Mouse (Mus musculus): ENCODE data around the gene Irx2. TPM values are rescaled to one million over a fixed set of nuclear protein-coding genes. Genes with fewer than 3 reads are reported as not detected.
A peak's percentile ranks its signal among the peaks of the same experiment; 100 is the strongest.

The Irx2 gene
- total and polyA plus RNA-seq, 2 experiments from 2014 or later, result 21.2 to 76.4 TPM

GRCm38 (mm10) chr13:72638401-72639130 lies 9.9 kb downstream of the Irx2 start:
- ATAC-seq (ENCODE audit: low FRiP score) (no peak), DNase-seq (ENCODE audit: low spot score) (no peak)
- Histone ChIP-seq H3K27me3 (ENCODE audit: insufficient read depth, low read length) (peaks cover 17% of the 10 kb centered on the region), H3K9me3 (ENCODE audit: low read length) (no peaks in the 10 kb centered on the region), H3K9ac (replicated peaks; ENCODE audit: low read length, poor library complexity, severe bottlenecking) (no peak overlapping the region), H3K4me1 (ENCODE audit: insufficient read depth, low read length) (peaks cover 5% of the 10 kb centered on the region; the same call in 1 of the 2 replicates), H3K4me2 (ENCODE audit: low read depth, low read length, poor library complexity, severe bottlenecking) (peak overlapping the region; percentile 49; the same call in 1 of the 2 replicates), H3K27ac (ENCODE audit: low read depth, low read length) (peak overlapping the region; percentile 55; the same call in 1 of the 2 replicates), H3K4me3 (ENCODE audit: low read depth, low read length) (no peak overlapping the region), H3K36me3 (ENCODE audit: insufficient read depth, low read length) (no peaks in the 10 kb centered on the region)
- TF ChIP-seq CTCF (IDR thresholded peaks at IDR 0.05), result no peak
- WGBS, result 35% methylated on average over 26 of the region's 26 CpGs

GRCm38 (mm10) chr13:72639441-72640130 lies 11.0 kb downstream of the Irx2 start:
- Histone ChIP-seq H3K36me3 (ENCODE audit: insufficient read depth, low read length) (no peaks in the 10 kb centered on the region), H3K9ac (replicated peaks; ENCODE audit: low read length, poor library complexity, severe bottlenecking) (peak overlapping the region; percentile 46), H3K4me2 (ENCODE audit: low read depth, low read length, poor library complexity, severe bottlenecking) (peak overlapping the region; percentile 49), H3K27me3 (ENCODE audit: insufficient read depth, low read length) (peaks cover 17% of the 10 kb centered on the region), H3K4me1 (ENCODE audit: insufficient read depth, low read length) (peaks cover 5% of the 10 kb centered on the region; the same call in 1 of the 2 replicates), H3K27ac (ENCODE audit: low read depth, low read length) (peak overlapping the region; percentile 45), H3K9me3 (ENCODE audit: low read length) (no peaks in the 10 kb centered on the region), H3K4me3 (ENCODE audit: low read depth, low read length) (peak overlapping the region; percentile 32)
- ATAC-seq (ENCODE audit: low FRiP score) (peak; percentile 59), DNase-seq (ENCODE audit: low spot score) (peak; percentile 69)
- 5% methylated on average over 32 of the region's 32 CpGs for WGBS
- no peak for TF ChIP-seq CTCF (IDR thresholded peaks at IDR 0.05)

GRCm38 (mm10) chr13:72640131-72640521 lies 11.5 kb downstream of the Irx2 start:
- H3K9me3 ChIP-seq (ENCODE audit: low read length), result no peaks in the 10 kb centered on the region
- peaks cover 17% of the 10 kb centered on the region for H3K27me3 ChIP-seq (ENCODE audit: insufficient read depth, low read length)
- H3K4me2 ChIP-seq (ENCODE audit: low read depth, low read length, poor library complexity, severe bottlenecking), result peak overlapping the region; percentile 49
- H3K4me1 ChIP-seq (ENCODE audit: insufficient read depth, low read length), result peaks cover 5% of the 10 kb centered on the region; the same call in 1 of the 2 replicates
- 15% methylated on average over 11 of the region's 11 CpGs for WGBS
- TF ChIP-seq CTCF (IDR thresholded peaks at IDR 0.05), result peak; percentile 66
- DNase-seq (ENCODE audit: low spot score) (no peak), ATAC-seq (ENCODE audit: low FRiP score) (no peak)
- no peaks in the 10 kb centered on the region for H3K36me3 ChIP-seq (ENCODE audit: insufficient read depth, low read length)
- H3K4me3 ChIP-seq (ENCODE audit: low read depth, low read length), result peak overlapping the region; percentile 32
- H3K27ac ChIP-seq (ENCODE audit: low read depth, low read length), result peak overlapping the region; percentile 45; the same call in 1 of the 2 replicates
- peak overlapping the region; percentile 46; the same call in 1 of the 2 replicates for H3K9ac ChIP-seq (replicated peaks; ENCODE audit: low read length, poor library complexity, severe bottlenecking)

GRCm38 (mm10) chr13:72656447-72656846 lies 27.8 kb downstream of the Irx2 start:
- H3K9me3 ChIP-seq (ENCODE audit: low read length), result no peaks in the 10 kb centered on the region
- DNase-seq (ENCODE audit: low spot score) (no peak), ATAC-seq (ENCODE audit: low FRiP score) (no peak)
- no peak overlapping the region for H3K27ac ChIP-seq (ENCODE audit: low read depth, low read length)
- H3K9ac ChIP-seq (replicated peaks; ENCODE audit: low read length, poor library complexity, severe bottlenecking), result no peak overlapping the region
- no peaks in the 10 kb centered on the region for H3K27me3 ChIP-seq (ENCODE audit: insufficient read depth, low read length)
- 35% methylated on average over 1 of the region's 1 CpGs for WGBS
- no peak overlapping the region for H3K4me3 ChIP-seq (ENCODE audit: low read depth, low read length)
- no peak for TF ChIP-seq CTCF (IDR thresholded peaks at IDR 0.05)
- H3K4me1 ChIP-seq (ENCODE audit: insufficient read depth, low read length), result no peaks in the 10 kb centered on the region
- no peak overlapping the region for H3K4me2 ChIP-seq (ENCODE audit: low read depth, low read length, poor library complexity, severe bottlenecking)
- no peaks in the 10 kb centered on the region for H3K36me3 ChIP-seq (ENCODE audit: insufficient read depth, low read length)

GRCm38 (mm10) chr13:72675826-72676225 lies 47.2 kb downstream of the Irx2 start:
- H3K4me1 ChIP-seq (ENCODE audit: insufficient read depth, low read length), result no peaks in the 10 kb centered on the region
- TF ChIP-seq CTCF (IDR thresholded peaks at IDR 0.05), result no peak
- H3K9ac ChIP-seq (replicated peaks; ENCODE audit: low read length, poor library complexity, severe bottlenecking), result no peak overlapping the region
- H3K4me3 ChIP-seq (ENCODE audit: low read depth, low read length), result no peak overlapping the region
- no peak overlapping the region for H3K4me2 ChIP-seq (ENCODE audit: low read depth, low read length, poor library complexity, severe bottlenecking)
- no peaks in the 10 kb centered on the region for H3K9me3 ChIP-seq (ENCODE audit: low read length)
- WGBS, result 100% methylated on average over 1 of the region's 1 CpGs
- H3K27ac ChIP-seq (ENCODE audit: low read depth, low read length), result no peak overlapping the region
- ATAC-seq (ENCODE audit: low FRiP score), result no peak
- no peaks in the 10 kb centered on the region for H3K27me3 ChIP-seq (ENCODE audit: insufficient read depth, low read length)
- DNase-seq (ENCODE audit: low spot score), result no peak
- no peaks in the 10 kb centered on the region for H3K36me3 ChIP-seq (ENCODE audit: insufficient read depth, low read length)
